Mouse (Mus musculus): ENCODE results near the gene Pcdh9. TPM values are rescaled to one million over a fixed set of nuclear protein-coding genes. Genes with fewer than 3 reads are reported as not detected.

The Pcdh9 gene
- polyA plus RNA-seq, 1 experiment, result not detected

DNA sequence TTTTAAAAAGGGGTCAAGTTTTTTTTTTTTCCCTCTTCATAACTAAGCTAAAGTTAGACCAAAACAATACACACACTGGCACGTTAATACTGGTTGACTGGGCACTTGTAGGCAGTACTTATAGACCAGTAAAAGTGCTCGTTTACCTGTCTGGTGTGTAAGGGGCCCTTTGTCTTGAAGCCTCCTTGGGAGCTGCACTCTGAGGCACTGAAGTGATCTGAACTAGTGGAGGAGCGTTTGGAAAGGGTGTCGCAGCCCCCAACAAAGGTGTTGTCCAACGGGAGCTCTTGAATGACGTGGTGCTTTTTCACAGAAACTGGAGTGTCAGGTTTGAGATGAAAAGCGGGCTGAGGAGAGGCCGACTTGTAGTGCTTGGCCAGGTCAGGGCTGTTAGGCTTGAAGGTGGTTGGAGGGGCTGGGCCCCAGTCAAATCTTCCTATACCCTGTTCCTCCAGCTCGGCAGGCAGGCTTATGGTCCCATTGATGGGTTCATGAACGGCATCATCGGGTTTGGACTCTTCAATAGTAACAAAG is 4.9 kb downstream of the Pcdh9 start:
- Histone ChIP-seq H3K4me3 (ENCODE audit: insufficient read depth, low read depth, low read length) (peak overlapping the region; percentile 30), H3K27ac (ENCODE audit: insufficient read depth, low read depth, low read length) (no peak overlapping the region), H3K4me1 (ENCODE audit: control insufficient read depth, insufficient read depth, low read length) (peaks cover 7% of the 10 kb centered on the region)
- TF ChIP-seq POLR2A (IDR thresholded peaks at IDR 0.05; ENCODE audit: insufficient read depth, low read depth, low read length), result no peak
- no peak for TF ChIP-seq CTCF (IDR thresholded peaks at IDR 0.05; ENCODE audit: insufficient read depth, low read depth, low read length)
- 61% methylated on average over 11 of the region's 11 CpGs for WGBS

DNA sequence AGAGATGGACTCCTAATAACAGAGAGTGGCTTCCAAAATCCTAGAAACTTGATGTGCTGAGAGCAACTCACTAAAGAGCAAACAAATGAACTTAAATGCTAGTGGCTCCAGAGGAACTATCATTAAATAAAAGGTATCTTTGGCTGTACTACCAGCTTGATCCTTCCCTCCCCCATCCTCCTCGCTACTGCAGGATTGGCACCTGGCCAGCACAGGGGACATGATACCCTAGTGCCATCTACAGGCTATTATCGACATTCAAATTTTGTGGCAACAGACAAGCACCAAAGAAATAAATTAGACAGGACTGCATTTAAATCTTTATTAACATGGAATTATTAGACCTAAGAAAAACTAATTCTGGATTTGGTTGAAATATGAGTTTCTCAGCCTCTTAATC is 6.0 kb downstream of the Pcdh9 start:
- WGBS, result 1% methylated on average over 2 of the region's 2 CpGs
- TF ChIP-seq POLR2A (IDR thresholded peaks at IDR 0.05; ENCODE audit: insufficient read depth, low read depth, low read length), result no peak
- H3K27ac ChIP-seq (ENCODE audit: insufficient read depth, low read depth, low read length), result no peak overlapping the region
- no peak overlapping the region for H3K4me3 ChIP-seq (ENCODE audit: insufficient read depth, low read depth, low read length)
- peaks cover 7% of the 10 kb centered on the region for H3K4me1 ChIP-seq (ENCODE audit: control insufficient read depth, insufficient read depth, low read length)

DNA sequence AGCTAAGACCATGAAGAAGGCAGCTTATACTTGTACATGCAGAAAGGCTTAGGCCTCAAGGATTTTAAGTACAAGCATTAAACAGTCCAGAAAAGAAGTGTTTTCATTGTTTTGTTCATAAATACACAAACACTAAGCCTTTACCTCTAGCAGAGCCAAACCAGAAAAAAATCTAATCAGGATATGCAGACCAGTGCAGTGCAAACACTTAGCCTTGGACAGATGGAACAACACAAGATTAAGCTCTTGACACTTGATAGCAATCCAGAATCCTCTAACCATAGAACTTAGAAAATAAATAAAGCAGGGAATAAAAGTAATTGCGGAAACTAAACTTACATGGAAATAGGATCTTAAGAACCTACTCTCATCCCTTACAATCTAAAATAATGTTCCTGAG is 10.4 kb downstream of the Pcdh9 start:
- no peak overlapping the region for H3K4me3 ChIP-seq (ENCODE audit: insufficient read depth, low read depth, low read length)
- no peak for TF ChIP-seq CTCF (IDR thresholded peaks at IDR 0.05; ENCODE audit: insufficient read depth, low read depth, low read length)
- TF ChIP-seq POLR2A (IDR thresholded peaks at IDR 0.05; ENCODE audit: insufficient read depth, low read depth, low read length), result no peak
- H3K4me1 ChIP-seq (ENCODE audit: control insufficient read depth, insufficient read depth, low read length), result no peaks in the 10 kb centered on the region
- WGBS, result 64% methylated on average over 1 of the region's 1 CpGs
- no peak overlapping the region for H3K27ac ChIP-seq (ENCODE audit: insufficient read depth, low read depth, low read length)

DNA sequence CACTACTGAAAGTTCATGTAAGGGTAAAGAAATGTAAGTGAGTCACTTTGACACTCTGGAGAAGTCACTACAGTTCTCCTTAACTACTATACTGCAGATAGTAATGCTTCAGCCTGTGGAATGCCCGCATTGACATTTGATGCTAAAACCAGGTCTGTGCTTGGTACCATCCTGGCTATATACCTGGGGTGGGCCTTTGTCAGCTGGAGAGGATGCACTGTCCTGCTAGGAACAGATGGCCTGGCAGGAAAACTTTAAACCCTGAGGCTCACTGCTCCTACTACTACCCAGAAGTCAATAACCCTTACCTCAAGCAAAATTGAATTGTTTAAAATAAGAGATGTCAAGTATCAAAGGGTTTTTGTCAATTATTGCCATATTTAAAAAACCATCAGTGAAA is 14.5 kb downstream of the Pcdh9 start:
- WGBS, result 98% methylated on average over 1 of the region's 1 CpGs
- H3K4me3 ChIP-seq (ENCODE audit: insufficient read depth, low read depth, low read length), result no peak overlapping the region
- TF ChIP-seq CTCF (IDR thresholded peaks at IDR 0.05; ENCODE audit: insufficient read depth, low read depth, low read length), result no peak
- no peak for TF ChIP-seq POLR2A (IDR thresholded peaks at IDR 0.05; ENCODE audit: insufficient read depth, low read depth, low read length)
- no peaks in the 10 kb centered on the region for H3K4me1 ChIP-seq (ENCODE audit: control insufficient read depth, insufficient read depth, low read length)
- H3K27ac ChIP-seq (ENCODE audit: insufficient read depth, low read depth, low read length), result no peak overlapping the region

DNA sequence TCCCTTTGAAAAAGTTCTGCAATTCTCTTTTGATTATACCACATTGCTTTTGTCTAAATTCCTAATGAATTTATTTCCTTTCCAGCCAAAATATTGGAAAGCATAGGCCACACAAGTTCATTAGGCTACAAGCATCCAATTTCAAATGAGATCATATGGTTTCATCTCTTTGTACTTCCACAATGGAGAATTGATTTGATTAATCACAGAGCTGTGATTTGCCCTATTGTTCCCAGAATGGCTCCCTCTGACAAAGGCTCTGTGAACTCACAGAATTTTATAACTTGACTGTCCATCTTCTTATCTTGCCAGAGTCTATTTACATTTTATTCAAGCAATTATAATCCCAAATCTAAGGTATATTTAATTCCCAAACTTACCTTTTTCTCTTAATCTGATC is 22.3 kb downstream of the Pcdh9 start:
- H3K4me1 ChIP-seq (ENCODE audit: control insufficient read depth, insufficient read depth, low read length), result no peaks in the 10 kb centered on the region
- H3K27ac ChIP-seq (ENCODE audit: insufficient read depth, low read depth, low read length), result no peak overlapping the region
- no peak for TF ChIP-seq POLR2A (IDR thresholded peaks at IDR 0.05; ENCODE audit: insufficient read depth, low read depth, low read length)
- TF ChIP-seq CTCF (IDR thresholded peaks at IDR 0.05; ENCODE audit: insufficient read depth, low read depth, low read length), result no peak
- no peak overlapping the region for H3K4me3 ChIP-seq (ENCODE audit: insufficient read depth, low read depth, low read length)

DNA sequence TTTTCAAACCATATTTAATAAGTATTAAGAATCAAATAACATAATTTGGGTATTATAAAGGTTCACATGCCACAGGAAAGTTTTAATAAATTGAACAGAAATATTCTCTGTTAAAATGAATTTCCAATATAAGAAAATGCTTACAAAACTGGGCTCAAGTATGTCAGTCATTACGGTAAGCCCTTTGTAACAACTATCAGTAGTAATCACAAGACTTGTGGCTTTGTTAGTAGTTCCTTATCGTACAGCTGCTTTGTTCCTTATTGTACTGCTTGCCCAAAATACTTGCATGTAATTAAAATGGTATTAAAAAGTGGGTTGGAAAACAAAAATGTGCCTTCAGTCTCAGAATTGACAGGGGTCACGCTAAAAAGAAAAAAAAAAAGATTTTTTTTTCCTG is 32.4 kb downstream of the Pcdh9 start:
- H3K4me1 ChIP-seq (ENCODE audit: control insufficient read depth, insufficient read depth, low read length), result no peaks in the 10 kb centered on the region
- WGBS, result 85% methylated on average over 3 of the region's 3 CpGs
- no peak overlapping the region for H3K4me3 ChIP-seq (ENCODE audit: insufficient read depth, low read depth, low read length)
- no peak overlapping the region for H3K27ac ChIP-seq (ENCODE audit: insufficient read depth, low read depth, low read length)
- no peak for TF ChIP-seq POLR2A (IDR thresholded peaks at IDR 0.05; ENCODE audit: insufficient read depth, low read depth, low read length)
- TF ChIP-seq CTCF (IDR thresholded peaks at IDR 0.05; ENCODE audit: insufficient read depth, low read depth, low read length), result no peak

DNA sequence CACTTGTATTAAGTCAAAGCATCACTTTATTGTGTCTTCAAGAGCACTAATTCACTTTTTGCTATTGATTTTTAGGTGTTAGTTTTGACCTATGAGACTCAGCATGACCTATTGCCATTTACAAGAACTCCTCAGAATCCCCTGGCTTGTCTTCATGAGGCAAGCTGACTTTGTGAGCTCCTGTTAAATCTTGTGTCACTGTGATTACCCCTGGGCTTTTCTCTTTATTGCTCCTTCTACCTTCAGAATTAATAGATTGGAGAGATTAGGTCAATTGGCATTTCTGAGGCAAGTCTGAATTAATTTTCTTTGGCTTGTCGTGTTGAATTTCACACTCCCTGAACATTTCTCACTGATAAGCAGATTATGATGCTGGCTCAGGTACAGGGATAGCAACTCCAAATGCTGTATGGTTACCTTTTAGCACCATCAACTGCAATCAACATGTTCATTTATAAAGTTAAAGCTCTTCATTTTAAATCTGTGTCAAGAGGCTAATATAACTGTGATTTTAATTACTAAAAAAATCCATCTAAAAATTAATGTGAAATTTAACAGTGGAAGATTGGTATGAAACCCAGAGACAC is 44.3 kb downstream of the Pcdh9 start:
- Histone ChIP-seq H3K4me1 (ENCODE audit: control insufficient read depth, insufficient read depth, low read length) (no peaks in the 10 kb centered on the region), H3K27ac (ENCODE audit: insufficient read depth, low read depth, low read length) (no peak overlapping the region), H3K4me3 (ENCODE audit: insufficient read depth, low read depth, low read length) (no peak overlapping the region)
- no peak for TF ChIP-seq POLR2A (IDR thresholded peaks at IDR 0.05; ENCODE audit: insufficient read depth, low read depth, low read length)
- no peak for TF ChIP-seq CTCF (IDR thresholded peaks at IDR 0.05; ENCODE audit: insufficient read depth, low read depth, low read length)
- WGBS, result 48% methylated on average over 1 of the region's 1 CpGs

DNA sequence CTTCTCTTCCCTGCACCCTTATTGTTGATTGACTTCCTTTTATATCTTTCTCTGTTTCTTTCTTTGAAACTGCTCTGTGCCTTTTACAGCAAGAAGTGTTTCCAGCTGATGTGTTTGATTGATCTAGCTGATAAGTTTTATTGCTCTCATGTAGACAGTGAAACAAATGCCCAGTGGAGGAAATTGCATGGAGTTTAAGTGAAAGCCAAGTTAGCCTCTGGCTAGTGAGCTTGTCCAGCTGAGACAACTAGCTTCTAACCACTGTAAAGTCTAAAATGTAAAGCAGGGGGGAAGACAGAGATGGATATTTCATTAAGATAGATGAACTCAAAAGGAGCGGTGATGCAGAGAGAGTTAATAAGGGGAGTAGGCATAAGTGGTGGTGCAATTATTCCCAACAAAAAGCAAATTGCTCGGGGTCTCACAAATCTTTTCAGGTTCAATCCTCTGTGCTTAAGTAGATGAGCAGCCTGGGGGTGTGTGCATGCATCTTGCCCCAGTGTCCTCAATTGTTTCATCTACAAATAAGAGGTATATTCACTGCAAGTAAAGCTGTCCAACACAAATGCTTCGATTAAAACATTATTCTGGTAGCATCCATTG is 47.7 kb downstream of the Pcdh9 start:
- no peaks in the 10 kb centered on the region for H3K4me1 ChIP-seq (ENCODE audit: control insufficient read depth, insufficient read depth, low read length)
- TF ChIP-seq POLR2A (IDR thresholded peaks at IDR 0.05; ENCODE audit: insufficient read depth, low read depth, low read length), result no peak
- TF ChIP-seq CTCF (IDR thresholded peaks at IDR 0.05; ENCODE audit: insufficient read depth, low read depth, low read length), result no peak
- 44% methylated on average over 3 of the region's 3 CpGs for WGBS
- no peak overlapping the region for H3K4me3 ChIP-seq (ENCODE audit: insufficient read depth, low read depth, low read length)
- H3K27ac ChIP-seq (ENCODE audit: insufficient read depth, low read depth, low read length), result no peak overlapping the region

DNA sequence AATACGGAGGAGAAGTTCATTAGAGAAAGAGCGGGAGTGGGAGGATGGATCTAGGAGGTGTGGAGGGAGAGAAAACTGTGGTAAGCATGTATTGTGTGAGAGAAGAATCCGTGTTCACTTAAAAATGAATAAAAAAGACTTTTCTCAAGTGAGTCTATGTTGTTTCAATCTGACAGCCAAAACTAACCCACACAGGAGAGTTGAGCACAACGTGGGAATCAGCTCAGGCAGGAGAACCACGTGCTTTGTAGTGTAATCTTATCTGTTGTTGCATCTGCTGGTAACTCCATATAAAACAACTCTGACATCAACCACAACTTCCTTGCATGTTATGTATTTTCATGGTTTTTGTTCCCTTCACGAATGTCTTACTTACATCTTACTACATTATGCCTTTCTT is 58.0 kb downstream of the Pcdh9 start:
- no peak for TF ChIP-seq POLR2A (IDR thresholded peaks at IDR 0.05; ENCODE audit: insufficient read depth, low read depth, low read length)
- TF ChIP-seq CTCF (IDR thresholded peaks at IDR 0.05; ENCODE audit: insufficient read depth, low read depth, low read length), result no peak
- WGBS, result 70% methylated on average over 6 of the region's 6 CpGs
- H3K4me3 ChIP-seq (ENCODE audit: insufficient read depth, low read depth, low read length), result no peak overlapping the region
- no peak overlapping the region for H3K27ac ChIP-seq (ENCODE audit: insufficient read depth, low read depth, low read length)
- H3K4me1 ChIP-seq (ENCODE audit: control insufficient read depth, insufficient read depth, low read length), result no peaks in the 10 kb centered on the region
